Mouse (Mus musculus) G1E (cell line): ENCODE measurements around the gene Tmed4. TPM values are rescaled to one million over a fixed set of nuclear protein-coding genes. Genes with fewer than 3 reads are reported as not detected.

Experiments used
- ATAC-seq: 2 replicates; pipeline ENCODE4 v1.8.0; 2016; ENCODE audit warnings: mild to moderate bottlenecking; ENCODE audit not compliant: insufficient number of reproducible peaks, poor library complexity, low FRiP score, severe bottlenecking; ENCODE audit errors: extremely low read depth
- DNase-seq: peaks from one replicate; pipeline ENCODE4 v3.0.0; 2012; ENCODE audit warnings: low spot score
- H3K27me3 ChIP-seq: 2 replicates; pipeline ENCODE4 v1.6.1; 2012; ENCODE audit warnings: mild to moderate bottlenecking, low read length, inconsistent platforms; ENCODE audit not compliant: insufficient read depth
- H3K36me3 ChIP-seq: replicated peaks from 2 replicates; pipeline ENCODE3; 2012; ENCODE audit warnings: mild to moderate bottlenecking, inconsistent platforms
- H3K4me1 ChIP-seq: 2 replicates; pipeline ENCODE4 v1.6.1; 2012; ENCODE audit warnings: low read depth, low read length, inconsistent platforms, mixed read lengths; ENCODE audit not compliant: insufficient read depth
- H3K4me3 ChIP-seq: 2 replicates; pipeline ENCODE4 v1.5.1; 2012; ENCODE audit warnings: low read depth, mild to moderate bottlenecking, inconsistent platforms, low read length, moderate library complexity, mixed read lengths
- H3K9me3 ChIP-seq: replicated peaks from 2 replicates; pipeline ENCODE4 v1.6.1; 2012; ENCODE audit warnings: inconsistent platforms
- CTCF ChIP-seq: IDR thresholded peaks from 2 replicates; pipeline ENCODE4 v1.5.1; 2012; ENCODE audit warnings: low read depth, low read length, inconsistent platforms, mixed read lengths
- GATA1 ChIP-seq: IDR thresholded peaks from 2 replicates; pipeline ENCODE4 v1.6.1; 2012; ENCODE audit warnings: borderline replicate concordance, low read length, inconsistent platforms, mixed read lengths
- GATA2 ChIP-seq: IDR thresholded peaks from 2 replicates; pipeline ENCODE4 v1.6.1; 2012; ENCODE audit warnings: low read depth, low read length, inconsistent platforms, borderline replicate concordance
- POLR2AphosphoS5 ChIP-seq: IDR thresholded peaks from 2 replicates; pipeline ENCODE4 v1.6.1; 2012; ENCODE audit warnings: low read depth, low read length, inconsistent platforms; ENCODE audit not compliant: insufficient replicate concordance
- TAL1 ChIP-seq: conservative IDR thresholded peaks from 2 replicates; pipeline ENCODE4 v1.6.1; 2012; ENCODE audit warnings: low read depth, low read length, inconsistent platforms, mixed read lengths
- polyA plus RNA-seq: library from polyadenylated mRNA; stranded (reverse); fragments of >175 nt; gene quantifications from 2 replicates; pipeline ENCODE4 v1.2.3, GENCODE M21; 2012
- total RNA-seq, 2 experiments: library from RNA; stranded (forward) in 1 of 2; stranded (reverse) in 1 of 2; fragments of 200-1000 nt in 1 of 2; fragments of >200 nt in 1 of 2; fragmentation: Nextera tagmentation in 1 of 2; gene quantifications; 2 replicates each; pipeline ENCODE4 v1.2.3; 2014 to 2017

Gene Tmed4
- total and polyA plus RNA-seq, 3 experiments, result 36.1 to 45.1 (median 38.1) TPM

- TF ChIP-seq POLR2AphosphoS5 (no peak), GATA2 (no peak), TAL1 (no peak), GATA1 (no peak), CTCF (no peak)
Observed at GRCm38 (mm10) chr11:6233025-6233424, 41.6 kb downstream of the Tmed4 start.

GRCm38 (mm10) chr11:6230012-6230411 is 44.7 kb downstream of the Tmed4 start, which contains the start of gene Npc1l1:
Npc1l1 (minus strand) TSS chr11:6230143.
- Histone ChIP-seq H3K4me3 (no peak within 1 kb of the TSS), H3K36me3 (no peaks in the 10 kb centered on the region), H3K4me1 (no peaks in the 10 kb centered on the region), H3K27me3 (peaks cover 41% of the 10 kb centered on the region), H3K9me3 (peaks cover 3% of the 10 kb centered on the region)
- TF ChIP-seq GATA1, result no peak
- no peak for TF ChIP-seq POLR2AphosphoS5
- TF ChIP-seq CTCF, result no peak
- no peak for TF ChIP-seq TAL1
- TF ChIP-seq GATA2, result no peak
- no peak for ATAC-seq
- DNase-seq, result no peak

More at GRCm38 (mm10) chr11:6233025-6233424, 41.6 kb downstream of the Tmed4 start:
- no peak for DNase-seq
- H3K9me3 ChIP-seq, result peaks cover 11% of the 10 kb centered on the region
- peaks cover 20% of the 10 kb centered on the region for H3K27me3 ChIP-seq
- ATAC-seq, result no peak
- no peak overlapping the region for H3K4me3 ChIP-seq
- no peaks in the 10 kb centered on the region for H3K4me1 ChIP-seq
- no peaks in the 10 kb centered on the region for H3K36me3 ChIP-seq

GRCm38 (mm10) chr11:6224541-6225229 is 50.0 kb downstream of the Tmed4 start:
- Histone ChIP-seq H3K4me3 (no peak overlapping the region), H3K27me3 (peaks cover 49% of the 10 kb centered on the region), H3K9me3 (no peaks in the 10 kb centered on the region), H3K4me1 (no peaks in the 10 kb centered on the region), H3K36me3 (no peaks in the 10 kb centered on the region)
- ATAC-seq (no peak), DNase-seq (no peak)
- TF ChIP-seq GATA2 (no peak), TAL1 (no peak), GATA1 (no peak), CTCF (no peak), POLR2AphosphoS5 (no peak)

GRCm38 (mm10) chr11:6222187-6222586 is 52.5 kb downstream of the Tmed4 start:
- Histone ChIP-seq H3K4me3 (no peak overlapping the region), H3K27me3 (peaks cover 40% of the 10 kb centered on the region), H3K4me1 (peaks cover 6% of the 10 kb centered on the region), H3K9me3 (no peaks in the 10 kb centered on the region), H3K36me3 (no peaks in the 10 kb centered on the region)
- no peak for TF ChIP-seq TAL1
- TF ChIP-seq POLR2AphosphoS5, result no peak
- no peak for TF ChIP-seq CTCF
- no peak for TF ChIP-seq GATA2
- TF ChIP-seq GATA1, result no peak
- no peak for ATAC-seq
- DNase-seq, result no peak

Other genes starting within 250 kb of the Tmed4 start
- gene Camk2b, start 208.5 kb downstream of the Tmed4 start, total RNA-seq (2014; fragmentation: Nextera tagmentation), result not detected in 2 replicates
- 0.06 and 0.16 TPM in 2 replicates for gene Camk2b, start 208.5 kb downstream of the Tmed4 start, total RNA-seq (2017)
- 0.01 TPM in 1 of 2 replicates, not detected in the other for gene Camk2b, start 208.5 kb downstream of the Tmed4 start, polyA plus RNA-seq
- 2.4 TPM in 1 of 2 replicates, not detected in the other for gene A730071L15Rik, start 74.8 kb downstream of the Tmed4 start, total RNA-seq (2014; fragmentation: Nextera tagmentation)
- gene A730071L15Rik, start 74.8 kb downstream of the Tmed4 start, total RNA-seq (2017), result 0.17 and 0.71 TPM in 2 replicates
- not detected in 2 replicates for gene A730071L15Rik, start 74.8 kb downstream of the Tmed4 start, polyA plus RNA-seq
- gene Nudcd3, start 74.5 kb downstream of the Tmed4 start, total RNA-seq (2014; fragmentation: Nextera tagmentation), result 17.6 and 18.1 TPM in 2 replicates
- 32.0 and 34.8 TPM in 2 replicates for gene Nudcd3, start 74.5 kb downstream of the Tmed4 start, total RNA-seq (2017)
- gene Nudcd3, start 74.5 kb downstream of the Tmed4 start, polyA plus RNA-seq, result 21.7 and 25.7 TPM in 2 replicates
- gene Npc1l1, start 44.7 kb downstream of the Tmed4 start, total RNA-seq (2014; fragmentation: Nextera tagmentation), result 0.24 TPM in 1 of 2 replicates, not detected in the other
- 0.06 and 0.16 TPM in 2 replicates for gene Npc1l1, start 44.7 kb downstream of the Tmed4 start, total RNA-seq (2017)
- gene Npc1l1, start 44.7 kb downstream of the Tmed4 start, polyA plus RNA-seq, result not detected in 2 replicates
- 35.8 and 40.6 TPM in 2 replicates for gene Ddx56, start 7.1 kb downstream of the Tmed4 start, total RNA-seq (2014; fragmentation: Nextera tagmentation)
- 42.5 and 47.4 TPM in 2 replicates for gene Ddx56, start 7.1 kb downstream of the Tmed4 start, total RNA-seq (2017)
- gene Ddx56, start 7.1 kb downstream of the Tmed4 start, polyA plus RNA-seq, result 16.9 and 20.4 TPM in 2 replicates
- 97.5 and 108 TPM in 2 replicates for gene Ogdh, start 16.8 kb upstream of the Tmed4 start, total RNA-seq (2014; fragmentation: Nextera tagmentation)
- 57.7 and 65.5 TPM in 2 replicates for gene Ogdh, start 16.8 kb upstream of the Tmed4 start, total RNA-seq (2017)
- gene Ogdh, start 16.8 kb upstream of the Tmed4 start, polyA plus RNA-seq, result 33.1 and 49.5 TPM in 2 replicates
- gene Zmiz2, start 114.2 kb upstream of the Tmed4 start, total RNA-seq (2014; fragmentation: Nextera tagmentation), result 63.4 and 75.4 TPM in 2 replicates
- gene Zmiz2, start 114.2 kb upstream of the Tmed4 start, total RNA-seq (2017), result 6.0 and 7.1 TPM in 2 replicates
- gene Zmiz2, start 114.2 kb upstream of the Tmed4 start, polyA plus RNA-seq, result 245 and 292 TPM in 2 replicates
- 1,642 and 2,027 TPM in 2 replicates for gene Ppia, start 140.6 kb upstream of the Tmed4 start, total RNA-seq (2014; fragmentation: Nextera tagmentation)
- 3,073 and 3,673 TPM in 2 replicates for gene Ppia, start 140.6 kb upstream of the Tmed4 start, total RNA-seq (2017)
- gene Ppia, start 140.6 kb upstream of the Tmed4 start, polyA plus RNA-seq, result 182 and 196 TPM in 2 replicates
- gene H2afv, start 169.6 kb upstream of the Tmed4 start, total RNA-seq (2014; fragmentation: Nextera tagmentation), result 53.2 and 62.9 TPM in 2 replicates
- gene H2afv, start 169.6 kb upstream of the Tmed4 start, total RNA-seq (2017), result 77.3 and 92.1 TPM in 2 replicates
- gene H2afv, start 169.6 kb upstream of the Tmed4 start, polyA plus RNA-seq, result 68.1 and 97.5 TPM in 2 replicates
- gene Purb, start 201.0 kb upstream of the Tmed4 start, total RNA-seq (2014; fragmentation: Nextera tagmentation), result 38.2 and 43.9 TPM in 2 replicates
- 32.0 and 34.5 TPM in 2 replicates for gene Purb, start 201.0 kb upstream of the Tmed4 start, total RNA-seq (2017)
- gene Purb, start 201.0 kb upstream of the Tmed4 start, polyA plus RNA-seq, result 7.8 and 8.9 TPM in 2 replicates
- gene Myo1g, start 246.1 kb upstream of the Tmed4 start, total RNA-seq (2014; fragmentation: Nextera tagmentation), result 48.5 and 56.5 TPM in 2 replicates
- gene Myo1g, start 246.1 kb upstream of the Tmed4 start, total RNA-seq (2017), result 69.2 and 74.5 TPM in 2 replicates
- 71.8 and 78.8 TPM in 2 replicates for gene Myo1g, start 246.1 kb upstream of the Tmed4 start, polyA plus RNA-seq